Mouse (Mus musculus): ENCODE data around the gene 4921524J17Rik. TPM values are rescaled to one million over a fixed set of nuclear protein-coding genes. Genes with fewer than 3 reads are reported as not detected.

Gene 4921524J17Rik
- total RNA-seq, 2 experiments from 2014 or later, result 11.1 to 14.2 TPM

Other genes starting within 250 kb of the 4921524J17Rik start
- gene Olfr371, start 206.8 kb downstream of the 4921524J17Rik start, total RNA-seq (2021), result not detected
- gene Orc6, start 133.2 kb downstream of the 4921524J17Rik start, total RNA-seq (2021), result 10 to 100 TPM; 27.8 to 30.3 TPM
- 100 to 1,000 TPM; 123 to 125 TPM for gene Vps35, start 133.0 kb downstream of the 4921524J17Rik start, total RNA-seq (2021)
- gene Mylk3, start 46.5 kb downstream of the 4921524J17Rik start, total RNA-seq (2021), result 1 to 10 TPM; 2.3 to 3.2 TPM
- 10 to 100 TPM; 56.3 to 60.1 TPM for gene Gpt2, start 59.7 kb upstream of the 4921524J17Rik start, total RNA-seq (2021)
- gene Dnaja2, start 122.5 kb upstream of the 4921524J17Rik start, total RNA-seq (2021), result 100 to 1,000 TPM; 179 to 197 TPM

Data from left cerebral cortex, postnatal 36 days (tissue).